Mouse (Mus musculus) intestine, embryonic 14.5 days (tissue): ENCODE measurements at regions not wholly inside any gene's neighbourhood (a gene's known extent, or its start where the extent isn't known, plus 50 kb on each side); places are given as distances from the start of the nearest gene placed in this dataset.

Experiments
- ATAC-seq: fragments of 200-750 bp; cut with Nextera tagmentation; replicated peaks from 2 replicates; pipeline ENCODE4 v1.8.0; 2017; ENCODE audit warnings: low read depth, moderate number of reproducible peaks, moderate TSS enrichment, moderate library complexity; ENCODE audit not compliant: low FRiP score, low TSS enrichment
- DNase-seq: peaks from one replicate; pipeline ENCODE4 v3.0.0-alpha.2; 2018; ENCODE audit warnings: low spot score
- H3K27ac ChIP-seq: fragments of 300-500 bp; sonication (generic); 2 replicates; pipeline ENCODE4 v1.5.1; 2014; ENCODE audit warnings: low read depth, mild to moderate bottlenecking, control low read depth
- H3K27me3 ChIP-seq: fragments of 300-500 bp; sonication (generic); replicated peaks from 2 replicates; pipeline ENCODE4 v1.6.1; 2014; ENCODE audit warnings: low read length, control low read depth; ENCODE audit not compliant: control insufficient read depth, insufficient read depth
- H3K36me3 ChIP-seq: fragments of 300-500 bp; sonication (generic); 2 replicates; pipeline ENCODE4 v1.6.1; 2014; ENCODE audit warnings: low read length, control low read depth; ENCODE audit not compliant: control insufficient read depth, insufficient read depth
- H3K4me1 ChIP-seq: fragments of 300-500 bp; sonication (generic); replicated peaks from 2 replicates; pipeline ENCODE4 v1.6.1; 2014; ENCODE audit warnings: low read length, control low read depth, mixed read lengths; ENCODE audit not compliant: control insufficient read depth, insufficient read depth
- H3K4me2 ChIP-seq: fragments of 300-500 bp; sonication (generic); 2 replicates; pipeline ENCODE4 v1.6.1; 2014; ENCODE audit warnings: low read length
- H3K4me3 ChIP-seq: fragments of 300-500 bp; sonication (generic); 2 replicates; pipeline ENCODE4 v1.5.1; 2014; ENCODE audit warnings: low read depth, low read length, control low read depth, mixed read lengths
- H3K9ac ChIP-seq: fragments of 300-500 bp; sonication (generic); 2 replicates; pipeline ENCODE4 v1.6.1; 2014; ENCODE audit warnings: mild to moderate bottlenecking, low read length
- H3K9me3 ChIP-seq: fragments of 300-500 bp; sonication (generic); 2 replicates; pipeline ENCODE4 v1.6.1; 2016; ENCODE audit warnings: low read length, control low read depth; ENCODE audit not compliant: control insufficient read depth
- WGBS: fragments of 180-500 bp; shearing (Covaris S2); extraction: QIAGEN DNeasy Blood & Tissue Kit; methylation state at CpG from one replicate; pipeline ENCODE4 v1.1.7; 2014; 5-methylcytosine and 5-hydroxymethylcytosine counted together

DNA sequence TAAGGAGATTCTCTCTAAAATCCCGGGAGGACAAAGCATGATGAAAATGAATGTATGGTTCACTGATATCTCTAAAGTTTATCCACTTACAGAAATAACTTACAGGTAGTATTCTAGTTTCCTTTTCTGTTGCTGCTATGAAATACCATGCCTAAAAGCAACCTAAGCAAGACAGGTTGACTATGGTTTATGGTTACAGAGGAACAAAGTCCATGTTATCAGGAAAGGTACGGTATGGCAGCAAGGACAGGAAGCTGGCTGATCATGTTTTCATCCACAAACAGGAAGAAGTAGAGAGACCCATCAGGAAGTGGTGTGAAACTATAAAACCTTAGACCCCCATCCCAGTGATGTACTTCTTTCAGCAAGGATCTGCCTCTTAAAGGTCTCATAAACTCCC is 466.4 kb upstream of the Pbx1 start:
- Histone ChIP-seq H3K4me1 (no peaks in the 10 kb centered on the region), H3K27me3 (no peaks in the 10 kb centered on the region), H3K4me2 (no peak overlapping the region), H3K36me3 (no peaks in the 10 kb centered on the region), H3K4me3 (no peak overlapping the region), H3K9ac (no peak overlapping the region), H3K27ac (no peak overlapping the region), H3K9me3 (no peaks in the 10 kb centered on the region)
- 83% methylated on average over 2 of the region's 2 CpGs for WGBS
- ATAC-seq (no peak), DNase-seq (no peak)

DNA sequence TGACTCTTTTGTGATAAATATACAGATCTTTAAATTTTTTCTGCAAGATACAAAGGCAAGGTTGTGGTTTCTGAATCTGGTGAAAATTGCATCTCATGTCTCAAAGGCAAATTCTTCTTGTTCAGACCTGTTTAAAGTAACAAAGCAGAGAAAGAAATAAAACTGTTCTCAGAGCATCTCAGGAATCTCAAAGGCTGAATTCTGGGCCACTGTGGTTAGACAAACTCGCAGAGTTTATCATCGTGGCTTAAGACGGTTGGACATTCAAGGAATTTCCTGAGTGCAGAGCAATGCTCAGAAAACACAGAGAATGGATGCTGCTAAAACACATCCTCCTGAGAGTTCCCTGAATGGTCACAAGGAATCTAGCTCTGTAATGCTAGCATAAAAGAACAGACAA is 429.5 kb upstream of the Pbx1 start:
- Histone ChIP-seq H3K27ac (no peak overlapping the region), H3K4me3 (no peak overlapping the region), H3K27me3 (no peaks in the 10 kb centered on the region), H3K9ac (no peak overlapping the region), H3K4me2 (no peak overlapping the region), H3K4me1 (no peaks in the 10 kb centered on the region), H3K9me3 (no peaks in the 10 kb centered on the region), H3K36me3 (no peaks in the 10 kb centered on the region)
- DNase-seq (no peak), ATAC-seq (no peak)
- WGBS, result 22% methylated on average over 3 of the region's 3 CpGs

DNA sequence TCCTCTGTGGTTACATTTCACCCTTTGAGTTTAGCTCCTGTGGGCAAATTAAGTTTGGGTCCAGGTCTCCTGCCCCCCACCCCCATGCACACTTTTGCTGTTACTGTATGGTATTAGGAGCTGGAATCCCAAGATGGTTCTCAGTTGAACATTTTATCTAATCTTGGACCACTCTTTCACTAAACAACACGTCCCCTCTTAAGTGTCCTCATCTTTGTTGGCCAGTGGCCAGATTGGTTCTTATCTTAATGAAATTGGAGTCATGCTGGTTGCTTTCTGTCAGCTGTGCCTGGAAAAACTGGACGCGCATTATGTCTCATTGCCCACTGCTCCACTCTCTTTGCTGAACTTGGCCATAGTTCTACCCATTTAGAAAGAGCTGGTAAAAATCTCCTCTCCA is 391.1 kb upstream of the Pbx1 start:
- H3K4me1 ChIP-seq, result no peaks in the 10 kb centered on the region
- H3K27ac ChIP-seq, result no peak overlapping the region
- no peak overlapping the region for H3K9ac ChIP-seq
- DNase-seq, result no peak
- no peak for ATAC-seq
- WGBS, result 70% methylated on average over 3 of the region's 3 CpGs
- H3K4me2 ChIP-seq, result no peak overlapping the region
- H3K4me3 ChIP-seq, result no peak overlapping the region
- no peaks in the 10 kb centered on the region for H3K9me3 ChIP-seq
- no peaks in the 10 kb centered on the region for H3K36me3 ChIP-seq
- no peaks in the 10 kb centered on the region for H3K27me3 ChIP-seq

DNA sequence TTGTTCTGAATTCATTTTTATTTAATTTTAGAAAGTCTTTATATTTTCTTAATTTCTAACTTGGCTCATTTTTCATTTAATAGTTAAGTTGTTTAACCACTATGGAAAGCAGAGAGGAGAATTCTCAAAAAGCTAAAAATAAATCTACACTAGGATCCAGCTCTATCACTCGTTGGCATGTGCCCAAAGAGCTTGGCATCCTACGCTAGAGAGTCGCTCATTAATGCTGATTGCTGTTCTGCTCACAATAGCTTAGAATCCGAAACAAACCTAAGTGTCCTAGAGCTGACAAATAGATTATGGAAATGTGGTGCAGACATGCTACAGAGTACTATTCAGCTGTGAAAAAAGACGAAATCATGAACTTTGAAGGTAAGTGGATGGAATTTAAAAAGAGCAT is 386.3 kb upstream of the Pbx1 start:
- Histone ChIP-seq H3K27ac (no peak overlapping the region), H3K27me3 (no peaks in the 10 kb centered on the region), H3K36me3 (no peaks in the 10 kb centered on the region), H3K4me3 (no peak overlapping the region), H3K9me3 (no peaks in the 10 kb centered on the region), H3K9ac (no peak overlapping the region), H3K4me2 (no peak overlapping the region), H3K4me1 (no peaks in the 10 kb centered on the region)
- 89% methylated on average over 5 of the region's 5 CpGs for WGBS
- no peak for ATAC-seq
- no peak for DNase-seq

DNA sequence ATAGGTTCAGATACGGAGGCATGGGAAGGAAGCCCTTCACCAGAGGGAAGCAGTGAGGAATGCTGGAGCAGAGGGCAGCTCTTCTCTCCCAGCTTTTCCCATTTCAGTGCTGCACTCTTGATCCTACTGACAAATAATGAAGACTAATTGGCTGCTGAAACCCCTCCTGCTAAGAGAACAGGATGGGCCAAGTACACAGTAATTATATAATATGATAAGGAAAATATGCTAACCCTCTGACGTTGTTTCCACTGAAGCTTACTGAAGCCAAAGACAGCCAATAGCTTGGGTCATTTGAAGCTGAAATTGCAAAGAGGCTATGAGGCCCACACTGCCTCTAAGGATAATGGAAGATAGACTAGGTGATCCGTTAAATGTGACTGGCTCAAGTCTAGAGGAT is 375.0 kb upstream of the Pbx1 start:
- H3K27me3 ChIP-seq, result no peaks in the 10 kb centered on the region
- 31% methylated on average over 3 of the region's 3 CpGs for WGBS
- H3K9ac ChIP-seq, result no peak overlapping the region
- no peak overlapping the region for H3K4me3 ChIP-seq
- no peaks in the 10 kb centered on the region for H3K36me3 ChIP-seq
- H3K4me1 ChIP-seq, result no peaks in the 10 kb centered on the region
- DNase-seq (no peak), ATAC-seq (no peak)
- no peak overlapping the region for H3K4me2 ChIP-seq
- H3K27ac ChIP-seq, result no peak overlapping the region
- no peaks in the 10 kb centered on the region for H3K9me3 ChIP-seq

DNA sequence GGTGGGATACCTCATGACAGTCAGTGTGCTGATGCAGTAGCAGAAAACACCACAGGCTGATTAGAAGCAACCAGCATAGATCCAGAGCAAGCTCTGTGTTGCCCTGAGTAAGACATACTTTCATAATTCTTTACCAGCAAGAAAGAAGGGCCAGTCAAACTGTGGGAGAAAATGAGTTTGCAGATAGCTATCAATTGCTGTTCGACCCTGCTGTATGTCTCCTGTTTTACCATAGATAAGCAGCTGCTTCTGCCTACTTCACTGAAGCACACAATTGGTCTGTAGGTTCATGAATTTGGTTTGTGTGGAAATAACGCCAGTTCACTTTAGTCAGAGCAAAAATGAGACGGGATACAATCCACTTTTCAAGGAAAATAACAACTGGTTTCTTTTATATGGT is 373.4 kb upstream of the Pbx1 start:
- Histone ChIP-seq H3K4me3 (no peak overlapping the region), H3K9ac (no peak overlapping the region), H3K27me3 (no peaks in the 10 kb centered on the region), H3K4me2 (no peak overlapping the region), H3K27ac (no peak overlapping the region), H3K36me3 (no peaks in the 10 kb centered on the region), H3K9me3 (no peaks in the 10 kb centered on the region), H3K4me1 (no peaks in the 10 kb centered on the region)
- ATAC-seq (no peak), DNase-seq (no peak)
- WGBS, result 79% methylated on average over 3 of the region's 3 CpGs

DNA sequence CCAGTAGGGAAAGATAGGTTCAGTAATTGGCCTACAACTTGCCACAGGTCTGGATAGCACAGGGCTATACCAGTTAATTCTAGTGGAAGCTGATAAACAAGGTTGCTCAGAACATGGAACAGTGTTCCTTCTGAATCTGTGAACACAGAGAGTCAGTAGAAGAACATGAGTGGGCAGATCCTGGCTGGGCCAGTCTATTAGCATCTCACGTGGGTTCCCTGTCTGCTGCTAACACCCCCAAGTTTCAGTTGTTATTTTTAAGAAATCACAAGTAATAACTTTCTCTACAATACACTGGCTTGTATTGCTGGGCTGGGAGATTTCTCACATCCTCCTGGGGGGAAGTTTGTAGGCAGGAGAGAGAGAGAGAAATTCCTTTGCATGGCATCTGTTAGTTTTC is 369.0 kb upstream of the Pbx1 start:
- DNase-seq (no peak), ATAC-seq (no peak)
- H3K4me1 ChIP-seq, result no peaks in the 10 kb centered on the region
- WGBS, result 71% methylated on average over 1 of the region's 1 CpGs
- H3K4me2 ChIP-seq, result no peak overlapping the region
- no peaks in the 10 kb centered on the region for H3K9me3 ChIP-seq
- H3K27ac ChIP-seq, result no peak overlapping the region
- H3K9ac ChIP-seq, result no peak overlapping the region
- H3K36me3 ChIP-seq, result no peaks in the 10 kb centered on the region
- no peak overlapping the region for H3K4me3 ChIP-seq
- H3K27me3 ChIP-seq, result no peaks in the 10 kb centered on the region

DNA sequence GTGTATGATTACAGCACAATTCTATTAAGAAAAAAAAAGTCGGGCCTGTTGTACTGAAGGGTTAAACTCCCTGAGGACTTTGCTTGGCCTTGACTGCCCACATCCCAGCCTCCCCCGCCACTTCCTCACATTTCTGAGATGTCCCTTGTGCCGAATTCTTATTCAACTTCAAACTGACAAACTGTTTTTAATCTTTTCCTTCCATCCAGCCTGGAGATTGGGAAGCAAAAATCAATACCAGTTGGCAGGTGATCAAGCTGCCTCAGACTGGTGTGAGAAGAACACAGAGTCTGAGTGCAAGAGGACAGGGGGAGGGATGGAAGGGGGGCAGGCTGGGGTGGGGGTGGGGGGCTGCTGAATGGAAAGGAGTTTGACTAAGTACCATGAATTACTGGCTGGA is 354.7 kb upstream of the Pbx1 start:
- DNase-seq (no peak), ATAC-seq (no peak)
- no peak overlapping the region for H3K27ac ChIP-seq
- peaks cover 7% of the 10 kb centered on the region for H3K4me1 ChIP-seq
- H3K9ac ChIP-seq, result no peak overlapping the region
- no peak overlapping the region for H3K4me3 ChIP-seq
- no peak overlapping the region for H3K4me2 ChIP-seq
- H3K36me3 ChIP-seq, result no peaks in the 10 kb centered on the region
- H3K27me3 ChIP-seq, result no peaks in the 10 kb centered on the region
- H3K9me3 ChIP-seq, result no peaks in the 10 kb centered on the region
- WGBS, result 28% methylated on average over 3 of the region's 3 CpGs

DNA sequence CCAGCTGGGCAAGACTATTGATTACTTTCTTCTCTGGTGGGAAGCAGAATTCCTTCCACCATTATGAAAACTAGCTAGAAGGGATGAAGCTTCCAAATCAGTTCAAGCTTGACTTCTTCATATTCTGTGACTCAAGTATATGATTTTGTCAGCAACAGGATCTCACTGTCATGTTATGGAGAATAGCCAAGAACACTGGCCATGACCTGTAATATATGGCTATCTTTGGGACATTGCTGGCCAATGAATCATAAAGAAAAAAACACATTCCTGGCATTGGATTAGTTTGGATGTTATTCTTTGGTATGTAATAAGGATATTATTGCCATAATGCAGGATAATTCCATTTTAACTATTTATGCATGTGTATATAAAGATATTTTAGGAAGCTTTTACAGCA is 351.8 kb upstream of the Pbx1 start:
- Histone ChIP-seq H3K9ac (no peak overlapping the region), H3K9me3 (no peaks in the 10 kb centered on the region), H3K27ac (no peak overlapping the region), H3K4me3 (no peak overlapping the region), H3K36me3 (no peaks in the 10 kb centered on the region), H3K27me3 (no peaks in the 10 kb centered on the region), H3K4me2 (no peak overlapping the region), H3K4me1 (peaks cover 7% of the 10 kb centered on the region)
- ATAC-seq (no peak), DNase-seq (no peak)
